Mouse (Mus musculus) layer of hippocampus, postnatal 10 days (tissue): ENCODE data around the gene Rfc5. TPM values are rescaled to one million over a fixed set of nuclear protein-coding genes. Genes with fewer than 3 reads are reported as not detected.
"Not testable (repeated sequence)": the region's sequence is repeated elsewhere in the genome, so short reads cannot be mapped to it uniquely, and the experiment has no call there.

ENCODE experiments used
- DNase-seq, 2 experiments: peaks; one replicate each; pipeline ENCODE4 v3.0.0; 2021; ENCODE audit warnings: low spot score in 2 of 2
- long read RNA-seq: library from polyadenylated mRNA; stranded (forward); transcript quantifications from one replicate; pipeline ENCODE4 v2.0.0, GENCODE M21; 2023
- total RNA-seq, 2 experiments: library from RNA; stranded (reverse); gene quantifications; 2 replicates each; pipeline ENCODE4 v1.2.3; 2021

The Rfc5 gene
- 10 to 100 TPM; 17.7 to 25.1 TPM for total RNA-seq
- long read RNA-seq, transcript Rfc5-201 (11 exons, 2,796 nt) = major isoform, 21 of 26 reads
- long read RNA-seq, partial matches to known transcripts = 1 of 26 reads
- long read RNA-seq, other reads (novel, unspliced or antisense) = 4 of 26 reads

GRCm38 (mm10) chr5:117388877-117389276 lies at the start of gene Rfc5:
Gene Rfc5 (minus strand): TSS chr5:117389047.
- peak; percentile 91 to 94 for DNase-seq

- not testable (repeated sequence) for DNase-seq
Observed at GRCm38 (mm10) chr5:117433501-117433900, 44.7 kb upstream of the Rfc5 start.

GRCm38 (mm10) chr5:117417442-117417841 lies 28.6 kb upstream of the Rfc5 start:
- no peak for DNase-seq

- DNase-seq = peak in 1 of 2 experiments; percentile 33
Observed at GRCm38 (mm10) chr5:117415011-117415912, 26.4 kb upstream of the Rfc5 start.

GRCm38 (mm10) chr5:117414611-117415010 lies 25.8 kb upstream of the Rfc5 start:
- DNase-seq = peak in 1 of 2 experiments; percentile 31

- peak; percentile 75 to 78 for DNase-seq
Observed at GRCm38 (mm10) chr5:117413507-117414501, 25.0 kb upstream of the Rfc5 start, which contains the start of gene Ksr2. Gene Ksr2 (plus strand): TSS chr5:117414000.

GRCm38 (mm10) chr5:117409369-117409768 lies 20.5 kb upstream of the Rfc5 start:
- no peak for DNase-seq

- DNase-seq = peak; percentile 33 to 38
Observed at GRCm38 (mm10) chr5:117408216-117408615, 19.4 kb upstream of the Rfc5 start.

GRCm38 (mm10) chr5:117404671-117405070 lies 15.8 kb upstream of the Rfc5 start:
- DNase-seq = not testable (repeated sequence)

- DNase-seq = no peak
Observed at GRCm38 (mm10) chr5:117403609-117404008, 14.8 kb upstream of the Rfc5 start.

- DNase-seq = no peak
Observed at GRCm38 (mm10) chr5:117399281-117399680, 10.4 kb upstream of the Rfc5 start.

GRCm38 (mm10) chr5:117398007-117398550 lies 9.2 kb upstream of the Rfc5 start:
- no peak for DNase-seq

GRCm38 (mm10) chr5:117397371-117397770 lies 8.5 kb upstream of the Rfc5 start:
- DNase-seq = no peak

- DNase-seq = no peak
Observed at GRCm38 (mm10) chr5:117396596-117397014, 7.8 kb upstream of the Rfc5 start.

- DNase-seq = no peak
Observed at GRCm38 (mm10) chr5:117395834-117396233, 7.0 kb upstream of the Rfc5 start.

- no peak for DNase-seq
Observed at GRCm38 (mm10) chr5:117390895-117391294, 2.0 kb upstream of the Rfc5 start.

- peak; percentile 56 to 57 for DNase-seq
Observed at GRCm38 (mm10) chr5:117388296-117388751, 523 bp downstream of the Rfc5 start.

GRCm38 (mm10) chr5:117383198-117383597 lies 5.6 kb downstream of the Rfc5 start:
- DNase-seq = no peak

GRCm38 (mm10) chr5:117381785-117382184 lies 7.1 kb downstream of the Rfc5 start:
- DNase-seq = no peak

- DNase-seq = no peak
Observed at GRCm38 (mm10) chr5:117380199-117380598, 8.6 kb downstream of the Rfc5 start.

- DNase-seq = not testable (repeated sequence)
Observed at GRCm38 (mm10) chr5:117377731-117378130, 11.1 kb downstream of the Rfc5 start.
